Mouse (Mus musculus): ENCODE data around the gene Adipor2.

DNA sequence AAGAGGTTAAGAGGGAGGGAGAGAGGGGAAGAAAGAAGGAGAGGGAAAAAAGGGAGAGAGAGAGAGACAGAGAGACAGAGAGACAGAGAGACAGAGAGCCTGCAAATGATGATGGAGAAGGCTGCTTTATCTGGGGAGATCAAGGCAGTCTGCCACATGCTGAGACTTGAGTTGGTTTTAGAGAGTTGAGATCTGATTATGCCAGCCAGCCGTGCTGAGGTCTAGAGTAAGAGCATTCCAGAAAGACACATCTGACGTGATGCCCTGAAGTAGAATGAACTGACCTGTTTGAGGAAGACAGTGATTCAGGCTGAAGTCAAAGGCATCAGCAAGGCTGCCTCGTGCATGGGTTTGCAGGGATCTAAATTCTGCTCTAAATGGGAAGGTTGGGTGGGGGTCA, 83.7 kb downstream of the Adipor2 start:
- TF ChIP-seq EP300 (IDR thresholded peaks at IDR 0.05; ENCODE audit: insufficient read depth, low read depth, low read length) (no peak), CTCF (IDR thresholded peaks at IDR 0.05) (no peak)

All from heart, adult 2 months (tissue).